Mouse (Mus musculus) liver, postnatal 0 days (tissue): ENCODE results near the gene Smad3.

ENCODE experiments used
- CTCF ChIP-seq: sonication (generic); IDR thresholded peaks from 2 replicates; pipeline ENCODE4 v1.5.1; 2016; ENCODE audit warnings: antibody characterized with exemption, low read depth
- EP300 ChIP-seq: IDR thresholded peaks from 2 replicates; pipeline ENCODE4 v1.6.1; 2016; ENCODE audit warnings: antibody characterized with exemption, low read depth, mild to moderate bottlenecking

DNA sequence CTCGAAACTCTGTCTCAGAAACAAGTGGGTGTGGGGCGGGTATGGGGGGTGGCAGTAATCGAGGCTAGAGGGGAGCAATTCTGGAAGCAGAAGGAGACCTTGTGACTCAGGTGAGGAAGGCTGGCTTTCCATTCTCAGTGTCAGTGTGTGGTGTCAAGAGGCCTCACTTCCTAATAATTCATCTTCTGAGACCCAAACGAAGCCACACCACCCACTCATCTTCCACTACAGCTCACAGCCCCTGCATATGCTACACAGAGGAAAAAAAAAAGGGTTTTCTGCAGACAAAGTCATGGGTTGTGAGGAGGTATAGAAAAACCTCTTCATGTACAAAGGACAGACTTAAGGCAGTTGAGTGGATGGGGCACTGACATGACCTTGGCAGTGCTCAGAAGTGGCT lies 39.6 kb downstream of the Smad3 start:
- TF ChIP-seq CTCF (no peak), EP300 (no peak)
